Mouse (Mus musculus) bone marrow macrophage, adult 2 months (primary cell): Measurements from ENCODE around the gene Smyd4. TPM values are rescaled to one million over a fixed set of nuclear protein-coding genes. Genes with fewer than 3 reads are reported as not detected.

ENCODE experiments used
- H3K27ac ChIP-seq: 2 replicates; pipeline ENCODE4 v1.5.1; 2012; ENCODE audit warnings: low read depth, low read length; ENCODE audit not compliant: insufficient read depth
- H3K4me1 ChIP-seq: 2 replicates; pipeline ENCODE4 v1.6.1; 2012; ENCODE audit warnings: low read length; ENCODE audit not compliant: control insufficient read depth, insufficient read depth
- H3K4me3 ChIP-seq: 2 replicates; pipeline ENCODE4 v1.5.1; 2012; ENCODE audit warnings: mild to moderate bottlenecking, low read length, moderate library complexity; ENCODE audit not compliant: insufficient read depth
- CTCF ChIP-seq: IDR thresholded peaks from 2 replicates; pipeline ENCODE4 v1.5.1; 2012; ENCODE audit warnings: low read depth, mild to moderate bottlenecking, low read length, moderate library complexity
- POLR2A ChIP-seq: IDR thresholded peaks from 2 replicates; pipeline ENCODE4 v1.6.1; 2012; ENCODE audit warnings: mild to moderate bottlenecking, low read depth, low read length, borderline replicate concordance
- polyA plus RNA-seq: library from polyadenylated mRNA; stranded (reverse); fragments of >200 nt; gene quantifications from 2 replicates; pipeline ENCODE4 v1.2.4, GENCODE M21; 2012; ENCODE audit not compliant: missing spikeins, insufficient read depth, insufficient read length

The Smyd4 gene
- polyA plus RNA-seq, 1 experiment = 4.9 TPM

GRCm38 (mm10) chr11:75429019-75429705, 80.9 kb downstream of the Smyd4 start:
- H3K27ac ChIP-seq = peak overlapping the region; percentile 72
- H3K4me3 ChIP-seq = peak overlapping the region; percentile 3; the same call in 1 of the 2 replicates
- peaks cover 14% of the 10 kb centered on the region for H3K4me1 ChIP-seq
- no peak for TF ChIP-seq POLR2A
- TF ChIP-seq CTCF = no peak

DNA sequence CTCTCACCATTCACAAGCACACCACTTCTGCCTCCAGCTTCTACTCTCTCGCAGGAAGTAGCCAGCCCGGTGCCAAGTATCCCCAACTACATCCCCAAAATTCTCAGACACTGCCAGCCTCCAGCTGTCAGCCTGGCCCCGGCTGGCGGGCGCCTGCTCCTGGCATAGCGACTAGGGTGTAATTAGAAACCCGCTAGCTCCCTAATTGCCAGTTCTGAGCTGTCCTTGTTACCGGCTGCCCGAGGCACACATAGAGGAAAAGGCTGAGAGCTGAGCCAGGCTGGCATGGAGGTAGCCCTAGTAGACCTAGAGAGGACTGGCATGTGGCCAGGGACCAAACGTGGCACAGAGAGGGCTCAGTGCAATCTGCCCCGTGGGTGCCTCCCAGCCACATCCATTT, 83.1 kb downstream of the Smyd4 start:
- Histone ChIP-seq H3K4me3 (no peak overlapping the region), H3K4me1 (peaks cover 14% of the 10 kb centered on the region), H3K27ac (no peak overlapping the region)
- no peak for TF ChIP-seq POLR2A
- no peak for TF ChIP-seq CTCF

DNA sequence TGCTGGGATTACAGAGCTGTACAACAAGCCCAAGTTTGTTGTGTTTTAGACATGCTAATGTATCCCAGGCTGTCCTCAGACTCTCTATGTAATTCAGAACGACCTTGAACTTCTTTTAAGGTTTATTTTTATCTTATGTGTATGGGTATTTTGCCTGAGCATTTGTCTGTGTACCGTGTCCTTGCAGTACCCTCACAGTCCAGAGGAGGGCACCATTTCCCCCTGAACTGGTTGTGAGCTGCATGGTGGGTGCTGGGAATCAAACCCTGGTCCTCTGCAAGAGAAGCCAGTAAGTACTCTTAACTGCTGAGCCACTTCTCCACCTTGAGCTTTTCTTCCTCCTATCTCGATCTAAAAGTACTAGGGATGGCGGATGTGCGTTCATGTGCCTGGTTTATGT, 85.9 kb downstream of the Smyd4 start:
- Histone ChIP-seq H3K27ac (no peak overlapping the region), H3K4me1 (peaks cover 7% of the 10 kb centered on the region), H3K4me3 (no peak overlapping the region)
- TF ChIP-seq POLR2A = no peak
- TF ChIP-seq CTCF = 0 out of 2 replicates have a peak, but pooled peaks have one; percentile 19

- H3K27ac ChIP-seq = no peak overlapping the region
- H3K4me3 ChIP-seq = no peak overlapping the region
- TF ChIP-seq CTCF = no peak
- TF ChIP-seq POLR2A = no peak
- no peaks in the 10 kb centered on the region for H3K4me1 ChIP-seq
These were observed 90.0 kb downstream of the Smyd4 start for GRCm38 (mm10) chr11:75438194-75438593.

DNA sequence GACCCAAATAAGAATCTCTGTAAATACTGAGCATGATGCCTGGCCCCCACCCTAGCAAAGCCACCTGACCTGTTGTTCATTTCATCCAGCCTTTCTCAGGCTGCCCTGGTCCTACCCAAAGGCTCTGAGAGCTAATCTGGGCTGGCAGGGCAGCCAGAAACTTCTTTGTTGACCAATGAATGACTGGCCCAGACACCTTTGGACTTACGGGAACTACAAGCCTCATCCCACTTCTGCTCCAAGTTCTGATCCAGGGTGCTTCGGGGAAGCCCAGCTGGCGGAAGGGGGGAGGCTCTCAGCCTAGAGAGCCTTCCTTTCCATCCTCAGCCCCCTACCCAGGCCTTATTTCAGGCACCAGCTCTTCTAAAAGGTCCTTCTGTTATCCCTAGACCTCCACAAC, 90.6 kb downstream of the Smyd4 start:
- Histone ChIP-seq H3K4me1 (no peaks in the 10 kb centered on the region), H3K27ac (no peak overlapping the region), H3K4me3 (no peak overlapping the region)
- TF ChIP-seq CTCF (no peak), POLR2A (no peak)

DNA sequence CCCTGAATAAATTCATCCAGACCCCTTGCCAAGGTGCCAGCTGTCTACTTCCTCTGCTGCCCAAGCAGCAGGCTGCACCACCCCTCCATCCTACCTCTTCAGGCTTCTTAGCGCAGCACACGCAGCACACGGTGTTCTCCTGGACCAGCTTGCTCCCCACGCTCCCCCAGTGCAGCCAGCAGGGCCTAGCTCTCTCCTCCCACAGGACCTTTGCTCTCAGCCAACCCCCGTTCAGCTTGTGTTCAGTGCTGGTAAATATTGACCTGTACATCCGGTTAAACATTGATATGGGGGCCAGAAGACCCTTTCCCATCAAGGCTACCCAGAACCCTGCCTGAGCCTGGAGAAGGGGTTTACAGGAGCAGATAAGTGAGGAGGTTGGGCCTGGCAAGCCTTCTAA, 91.1 kb downstream of the Smyd4 start, which contains the start of gene Serpinf2:
Serpinf2 (minus strand) TSS at position 229 of the 400 bp plus-strand sequence.
- Histone ChIP-seq H3K4me1 (no peaks in the 10 kb centered on the region), H3K27ac (no peak within 1 kb of the TSS), H3K4me3 (no peak within 1 kb of the TSS)
- TF ChIP-seq CTCF = no peak
- TF ChIP-seq POLR2A = no peak

DNA sequence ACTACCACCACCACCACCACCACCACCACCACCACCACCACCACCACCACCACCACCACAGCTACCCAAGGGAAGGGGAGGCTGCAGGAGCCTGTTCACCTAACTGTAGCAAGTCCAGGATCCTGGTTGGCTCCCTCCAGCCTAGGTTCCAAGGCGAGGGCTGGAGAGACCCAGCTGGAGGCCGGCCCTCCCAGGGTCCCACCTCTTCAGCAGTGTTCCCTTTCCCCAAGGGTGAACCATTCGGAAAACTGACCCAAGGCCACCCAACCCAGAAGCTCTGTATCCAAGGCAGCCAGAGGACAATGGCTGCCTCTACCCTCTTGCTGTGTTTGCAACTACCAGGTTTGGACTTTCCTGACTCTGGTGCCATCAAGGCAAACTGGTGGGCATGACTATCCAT, 91.7 kb downstream of the Smyd4 start:
- Histone ChIP-seq H3K27ac (no peak overlapping the region), H3K4me3 (no peak overlapping the region)
- TF ChIP-seq POLR2A (no peak), CTCF (no peak)

DNA sequence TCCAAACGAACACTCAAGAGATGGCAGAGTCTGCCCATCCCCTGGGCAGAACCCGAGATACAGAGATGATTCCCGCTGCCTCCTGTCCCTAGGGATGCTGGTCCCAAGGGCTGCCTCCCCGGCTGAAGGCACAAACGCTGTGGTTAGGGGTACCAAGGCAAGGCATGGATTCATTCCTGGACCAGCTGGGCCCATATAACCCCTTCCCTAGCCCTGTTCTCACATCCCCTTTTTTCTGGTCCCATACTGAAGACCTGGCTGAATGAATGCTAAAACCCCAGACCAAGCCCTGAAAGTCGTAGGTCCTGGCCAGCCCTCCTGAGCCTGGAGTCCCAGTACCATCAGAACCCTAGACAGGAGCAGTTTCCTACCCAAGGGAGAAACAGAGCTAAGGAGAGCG, 92.8 kb downstream of the Smyd4 start:
- Histone ChIP-seq H3K27ac (no peak overlapping the region), H3K4me1 (no peaks in the 10 kb centered on the region), H3K4me3 (no peak overlapping the region)
- TF ChIP-seq CTCF (no peak), POLR2A (no peak)

More for the DNA sequence above, 91.7 kb downstream of the Smyd4 start:
- no peaks in the 10 kb centered on the region for H3K4me1 ChIP-seq

GRCm38 (mm10) chr11:75441601-75442000, 93.4 kb downstream of the Smyd4 start:
- no peak overlapping the region for H3K4me3 ChIP-seq
- no peak overlapping the region for H3K27ac ChIP-seq
- no peak for TF ChIP-seq POLR2A
- no peak for TF ChIP-seq CTCF
- H3K4me1 ChIP-seq = no peaks in the 10 kb centered on the region

- no peak overlapping the region for H3K4me3 ChIP-seq
- no peak overlapping the region for H3K27ac ChIP-seq
- no peaks in the 10 kb centered on the region for H3K4me1 ChIP-seq
- no peak for TF ChIP-seq CTCF
- no peak for TF ChIP-seq POLR2A
These were observed 95.5 kb downstream of the Smyd4 start for GRCm38 (mm10) chr11:75443711-75444110.

GRCm38 (mm10) chr11:75448575-75448974, 100.3 kb downstream of the Smyd4 start:
- H3K4me3 ChIP-seq = no peak overlapping the region
- TF ChIP-seq POLR2A (no peak), CTCF (no peak)
- no peak overlapping the region for H3K27ac ChIP-seq
- H3K4me1 ChIP-seq = peaks cover 27% of the 10 kb centered on the region
